Mouse (Mus musculus): ENCODE data around the gene Fgfr2.

The Fgfr2 gene

DNA sequence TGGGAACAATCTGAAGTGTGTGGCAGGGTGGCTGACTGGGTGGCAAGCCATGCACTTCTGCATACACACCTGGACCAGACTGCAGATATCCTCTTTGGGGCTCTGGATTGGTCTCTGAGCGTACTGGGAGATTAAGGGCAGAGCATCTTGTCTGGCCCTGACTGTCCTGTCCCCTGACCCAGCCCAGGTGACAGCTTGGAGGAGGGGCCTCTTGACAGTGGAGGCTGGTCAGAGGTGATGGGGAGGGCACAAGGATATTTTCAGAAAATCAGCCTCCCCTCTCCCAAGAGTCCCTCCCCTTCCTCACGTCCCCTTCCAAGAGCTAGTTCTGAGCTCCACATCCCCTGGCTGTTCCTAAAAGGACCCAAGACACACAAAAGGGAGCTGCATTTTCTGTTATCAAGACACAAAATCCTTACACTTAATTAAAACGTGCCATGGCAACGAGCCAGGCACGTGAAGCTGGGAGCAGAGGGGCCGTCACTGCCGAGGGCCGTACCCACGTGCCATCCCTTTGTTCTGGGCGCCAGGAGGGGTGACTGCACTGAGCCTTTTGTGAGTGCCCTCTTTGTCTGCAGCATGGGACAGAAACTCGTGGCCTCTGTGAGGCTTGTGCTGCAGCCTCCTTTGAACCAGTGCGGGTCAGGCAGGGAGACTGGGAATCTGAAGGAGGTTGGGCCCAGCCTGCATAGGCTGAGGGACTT, 1525.2 kb downstream of the Fgfr2 start:
- no peak for DNase-seq (ENCODE audit: low spot score)

GRCm38 (mm10) chr7:131585551-131585950, 1537.6 kb downstream of the Fgfr2 start:
- DNase-seq (ENCODE audit: low spot score) = no peak

DNA sequence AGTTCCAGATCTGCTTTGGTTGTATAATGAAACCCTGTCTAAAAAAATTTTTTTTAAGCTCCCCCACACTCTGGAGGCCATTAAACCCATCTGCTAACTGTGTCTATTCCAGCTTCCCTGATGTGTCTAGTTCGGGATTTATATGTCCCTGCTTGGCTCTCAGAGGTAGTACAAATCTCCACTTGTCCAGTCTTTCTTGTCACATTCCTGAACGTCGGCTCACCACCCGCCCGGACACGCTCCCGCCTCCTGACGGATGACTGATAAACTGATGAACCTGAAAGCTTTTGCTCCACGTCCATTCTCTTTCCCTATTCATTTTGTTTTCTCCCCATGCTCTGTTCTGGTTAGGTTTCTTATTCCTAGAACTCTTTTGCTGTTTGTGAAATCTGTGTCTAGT, 1541.0 kb downstream of the Fgfr2 start:
- no peak for DNase-seq (ENCODE audit: low spot score)

DNA sequence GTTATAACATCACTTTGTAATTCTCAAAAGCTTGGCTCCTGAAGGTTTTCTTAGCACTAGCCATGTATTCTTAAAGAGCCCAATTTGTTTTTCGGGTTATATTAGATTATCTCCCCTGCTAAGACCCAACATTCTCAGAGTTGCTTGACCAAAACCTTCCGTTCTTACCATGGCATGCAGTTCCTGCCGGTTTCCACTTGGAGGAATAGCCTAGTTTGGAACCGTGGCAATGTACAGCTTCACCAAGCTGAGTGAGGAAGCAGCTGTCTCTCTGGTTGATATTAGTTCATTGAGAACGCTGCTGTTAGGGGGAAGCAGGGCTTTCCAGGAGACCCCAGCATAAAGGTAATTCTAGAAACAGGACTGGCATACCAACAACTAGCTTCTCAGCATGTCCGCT, 1547.9 kb downstream of the Fgfr2 start:
- DNase-seq (ENCODE audit: low spot score) = no peak

DNA sequence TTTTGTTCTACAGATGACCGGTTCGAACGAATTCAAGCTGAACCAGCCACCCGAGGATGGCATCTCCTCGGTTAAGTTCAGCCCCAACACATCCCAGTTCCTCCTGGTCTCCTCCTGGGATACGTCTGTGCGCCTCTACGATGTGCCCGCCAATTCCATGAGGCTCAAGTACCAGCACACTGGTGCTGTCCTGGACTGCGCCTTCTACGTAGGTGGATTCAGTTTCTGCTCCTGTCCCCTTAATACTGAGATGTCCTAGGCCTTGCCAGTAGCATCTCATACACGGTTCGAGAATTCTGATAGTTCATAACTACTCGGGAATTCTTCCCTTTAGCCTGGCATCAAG, 1562.5 kb downstream of the Fgfr2 start:
- DNase-seq (ENCODE audit: low spot score) = no peak

DNA sequence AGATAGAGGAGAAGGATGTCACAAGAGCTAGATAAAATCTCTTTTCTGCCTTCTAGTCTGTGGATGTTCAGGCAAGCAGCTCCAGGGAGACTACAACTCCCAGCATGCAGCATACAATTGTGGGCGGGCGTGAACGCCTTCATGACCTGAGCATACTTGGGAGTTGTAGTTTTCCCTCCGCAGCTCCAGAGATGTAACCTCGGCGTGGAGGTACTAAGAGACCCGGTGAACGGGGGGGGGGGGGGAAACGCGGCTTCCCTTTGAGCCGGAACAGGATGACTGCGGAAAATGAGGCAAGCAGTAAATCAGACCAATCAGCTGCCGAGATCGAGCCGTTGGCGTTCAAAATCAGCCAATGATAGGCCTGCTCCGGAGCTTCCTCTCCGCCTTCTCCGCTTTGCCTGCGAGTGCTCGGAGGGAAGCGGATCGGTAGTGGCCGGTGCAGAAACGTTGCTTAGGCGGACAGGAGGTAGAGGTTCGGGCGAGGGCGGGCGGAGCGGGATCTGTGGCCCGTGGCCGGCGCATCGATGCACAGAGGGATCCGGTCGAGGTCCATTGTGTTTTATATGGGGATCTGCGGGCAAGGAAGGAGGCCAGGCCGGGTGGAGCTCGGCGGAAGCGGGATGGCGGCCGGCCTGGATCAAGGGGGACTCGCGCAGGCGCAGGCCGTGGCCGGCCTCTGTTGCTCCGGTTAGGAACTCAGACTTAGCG, 1563.0 kb downstream of the Fgfr2 start, which contains the start of gene Bub3:
Gene Bub3 (plus strand): TSS at position 237 of the 711 bp plus-strand sequence.
- DNase-seq (ENCODE audit: low spot score) = peak; percentile 70

- DNase-seq (ENCODE audit: low spot score) = no peak
Observed at GRCm38 (mm10) chr7:131557751-131558150, 1565.4 kb downstream of the Fgfr2 start.

DNA sequence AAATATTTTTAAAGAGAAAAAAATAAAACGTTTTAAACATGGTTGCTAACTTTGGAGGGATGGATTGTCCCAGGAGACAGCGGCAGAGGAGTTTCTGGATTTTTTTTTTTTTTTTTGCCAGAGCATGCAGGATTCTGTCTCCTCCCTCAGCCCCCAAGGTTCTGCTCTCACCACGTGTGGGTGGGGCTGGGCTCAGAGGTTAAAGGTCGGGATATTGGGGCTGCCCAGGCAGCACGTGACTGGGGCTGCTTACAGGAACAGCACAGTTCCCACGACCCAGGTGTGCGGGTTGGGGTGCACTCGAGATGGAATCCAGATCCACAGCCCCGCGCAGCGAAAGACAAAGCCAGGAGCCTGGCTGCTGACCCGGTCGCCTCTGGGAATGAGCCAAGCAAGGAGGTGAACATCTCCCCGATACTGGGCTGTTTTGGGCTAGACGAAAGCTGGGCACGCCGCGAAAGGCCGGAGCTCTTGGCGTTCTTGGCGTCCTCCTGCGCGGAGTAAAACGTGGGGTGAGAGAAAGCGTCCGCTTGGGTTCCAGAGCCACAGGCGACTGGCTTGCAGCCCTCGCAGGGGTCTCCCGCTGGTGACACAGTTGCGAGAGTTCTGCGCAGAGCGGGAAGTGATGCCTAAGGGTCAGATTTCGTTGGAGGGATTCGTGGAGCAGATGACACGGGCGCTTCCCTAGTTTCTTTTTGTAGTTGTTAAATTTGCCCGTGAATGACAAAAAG, 1566.4 kb downstream of the Fgfr2 start:
- no peak for DNase-seq (ENCODE audit: low spot score)

GRCm38 (mm10) chr7:131556116-131556515, 1567.0 kb downstream of the Fgfr2 start:
- no peak for DNase-seq (ENCODE audit: low spot score)

- DNase-seq (ENCODE audit: low spot score) = no peak
Observed at GRCm38 (mm10) chr7:131555301-131556081, 1567.7 kb downstream of the Fgfr2 start.

DNA sequence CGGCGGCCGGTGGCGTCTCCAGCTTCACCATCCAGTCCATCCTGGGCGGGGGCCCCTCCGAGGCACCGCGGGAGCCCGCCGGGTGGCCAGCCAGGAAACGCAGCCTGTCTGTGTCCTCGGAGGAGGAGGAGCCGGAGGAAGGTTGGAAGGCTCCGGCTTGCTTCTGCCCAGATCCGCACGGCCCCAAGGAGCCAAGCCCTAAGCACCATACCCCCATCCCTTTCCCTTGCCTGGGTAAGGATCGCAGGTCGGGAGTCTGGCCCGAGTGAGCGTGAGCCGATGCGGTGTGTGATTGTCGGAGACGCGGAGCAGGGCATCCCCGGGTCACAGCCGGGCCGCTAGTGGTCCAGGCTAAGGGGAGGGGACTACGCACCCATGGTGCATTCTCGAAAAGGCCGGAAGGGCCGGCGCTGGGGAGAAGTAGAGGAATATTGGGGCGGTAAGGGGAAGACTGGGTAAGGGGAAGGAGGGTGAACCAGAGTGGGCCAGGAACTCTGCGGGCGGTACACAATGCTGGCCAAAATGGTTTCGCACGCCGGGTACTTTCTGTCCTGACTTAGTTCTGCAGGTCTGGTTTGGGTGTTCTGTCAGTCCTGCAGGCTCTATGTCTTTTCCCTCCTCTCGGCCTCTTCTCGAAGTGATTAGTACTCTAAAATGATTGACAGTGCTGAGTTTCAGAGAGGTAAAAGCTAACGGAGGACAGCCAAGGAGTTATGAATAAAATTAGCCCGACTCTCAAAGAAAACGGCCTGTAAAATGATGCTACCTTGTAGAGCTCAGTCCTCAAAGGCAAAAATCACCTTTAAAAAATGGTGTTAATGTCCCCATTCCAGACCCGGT, 1568.6 kb downstream of the Fgfr2 start:
- DNase-seq (ENCODE audit: low spot score) = no peak

DNA sequence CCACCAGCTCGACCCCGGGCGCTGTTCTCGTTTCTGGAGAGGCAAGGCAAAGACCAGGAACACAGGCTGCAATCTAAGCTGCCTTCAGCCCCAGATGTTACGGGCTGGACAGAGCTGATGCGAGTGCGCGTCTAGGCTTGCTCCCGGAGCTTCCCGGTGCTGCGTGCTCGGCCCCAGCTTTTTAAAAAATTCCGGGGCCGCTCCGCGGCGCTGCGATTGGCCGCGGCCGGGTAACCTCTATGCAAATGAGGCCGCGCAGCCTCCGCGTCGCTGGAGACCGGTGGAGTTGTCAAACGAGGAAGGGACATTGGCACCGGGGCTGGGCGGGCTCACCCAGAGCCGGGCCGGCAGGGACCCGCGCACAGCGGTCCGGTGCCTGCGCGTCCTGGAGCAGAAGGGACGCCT, 1569.4 kb downstream of the Fgfr2 start:
- no peak for DNase-seq (ENCODE audit: low spot score)

DNA sequence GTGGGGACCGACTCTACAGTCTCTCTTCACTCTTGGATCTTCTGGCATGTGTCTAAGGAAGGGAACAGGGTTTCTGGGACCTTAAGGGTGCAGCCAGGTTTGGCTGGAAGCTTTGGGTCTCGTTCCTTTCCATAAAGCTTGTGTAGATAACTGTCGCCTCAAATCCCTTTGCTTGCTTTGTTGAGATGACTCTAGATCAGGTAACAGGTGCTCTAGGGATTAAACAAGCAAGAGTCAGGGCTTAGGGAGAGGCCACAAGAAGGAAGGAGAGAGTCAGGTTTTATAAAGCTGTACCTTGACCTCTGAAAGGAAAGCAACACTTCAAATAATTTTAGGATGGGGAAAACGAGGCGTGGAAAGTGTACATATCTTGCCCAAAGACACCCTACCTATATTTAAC, 1570.4 kb downstream of the Fgfr2 start:
- DNase-seq (ENCODE audit: low spot score) = no peak

DNA sequence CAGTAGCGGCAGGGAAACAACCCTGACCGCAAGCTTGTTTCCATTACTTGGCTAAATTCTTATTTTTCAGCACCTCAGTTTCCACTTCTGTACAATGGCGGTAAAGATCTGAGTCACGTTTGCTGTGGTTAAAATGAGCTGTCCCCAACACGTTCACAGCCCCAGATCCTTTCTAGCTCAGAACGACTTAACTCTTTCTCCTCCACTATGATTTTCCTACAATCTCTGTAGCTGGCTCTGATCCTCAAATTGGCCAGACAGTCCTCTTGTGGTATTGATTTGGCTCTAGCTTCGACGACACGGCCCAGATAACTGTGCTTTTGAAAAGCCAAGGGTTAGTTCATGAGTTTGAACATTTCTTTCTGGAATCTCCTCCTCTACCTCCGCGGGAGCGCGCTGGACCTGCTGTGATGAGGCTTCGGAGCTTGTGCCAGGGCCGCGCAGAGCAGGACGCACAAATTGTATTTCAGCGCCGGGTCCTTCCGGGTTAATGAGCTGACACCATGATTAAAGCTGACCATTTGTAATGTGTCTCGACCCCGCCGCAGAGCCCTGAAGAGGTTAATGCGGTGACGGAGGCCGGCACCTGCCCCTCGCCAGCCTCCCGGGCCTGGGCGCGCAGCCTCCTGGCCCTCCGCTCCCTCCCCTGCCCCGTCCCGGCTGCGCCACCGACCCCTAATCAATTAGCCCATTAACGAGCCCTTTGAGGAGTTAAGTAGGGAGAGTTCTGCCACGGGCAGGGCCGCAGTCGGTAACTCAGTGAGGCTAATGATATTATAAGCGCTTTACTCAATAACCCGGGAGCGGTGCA, 1571.0 kb downstream of the Fgfr2 start:
- DNase-seq (ENCODE audit: low spot score) = no peak

DNA sequence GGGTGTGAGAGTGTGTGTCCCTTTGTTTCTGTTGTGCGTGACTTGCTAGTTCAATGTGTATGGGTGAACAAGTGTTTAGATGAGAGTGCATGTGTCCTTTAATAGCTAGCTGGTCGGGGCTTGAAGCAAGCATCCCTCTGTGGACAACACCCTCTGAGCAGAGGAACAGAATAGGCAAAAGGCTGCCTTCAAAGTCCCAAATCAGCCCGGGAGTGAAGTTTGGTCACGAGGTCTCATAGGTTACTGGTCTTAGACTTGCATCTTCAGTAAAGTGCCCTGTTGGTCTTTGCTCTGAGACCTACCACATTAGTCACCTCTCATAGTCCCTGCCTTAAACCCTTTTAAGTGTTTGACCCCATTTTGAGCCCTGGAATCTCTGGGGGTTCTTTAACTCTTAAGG, 1571.7 kb downstream of the Fgfr2 start:
- DNase-seq (ENCODE audit: low spot score) = no peak

DNA sequence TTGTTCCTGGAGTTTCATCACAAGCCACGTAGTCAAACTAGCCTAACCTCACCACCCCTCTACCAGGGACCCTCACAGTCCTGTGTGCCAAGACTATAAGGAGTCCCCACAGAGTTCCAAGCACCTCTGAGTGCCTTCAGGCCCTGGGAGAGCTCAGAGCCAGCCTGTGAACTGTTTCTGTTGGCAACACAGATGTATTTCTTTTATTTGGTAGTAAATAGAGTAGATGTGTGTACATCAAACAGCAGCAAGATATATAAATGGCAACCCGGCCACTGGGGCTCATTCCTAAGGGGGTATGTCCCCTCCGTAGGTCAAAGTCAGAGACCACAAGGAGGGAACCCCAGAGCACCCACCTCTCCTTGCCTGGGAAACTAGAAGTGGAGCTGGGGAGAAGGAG, 1574.7 kb downstream of the Fgfr2 start, which contains the start of gene Hmx2:
Gene Hmx2 (plus strand): TSS at position 301 of the 400 bp plus-strand sequence.
- DNase-seq (ENCODE audit: low spot score) = no peak

DNA sequence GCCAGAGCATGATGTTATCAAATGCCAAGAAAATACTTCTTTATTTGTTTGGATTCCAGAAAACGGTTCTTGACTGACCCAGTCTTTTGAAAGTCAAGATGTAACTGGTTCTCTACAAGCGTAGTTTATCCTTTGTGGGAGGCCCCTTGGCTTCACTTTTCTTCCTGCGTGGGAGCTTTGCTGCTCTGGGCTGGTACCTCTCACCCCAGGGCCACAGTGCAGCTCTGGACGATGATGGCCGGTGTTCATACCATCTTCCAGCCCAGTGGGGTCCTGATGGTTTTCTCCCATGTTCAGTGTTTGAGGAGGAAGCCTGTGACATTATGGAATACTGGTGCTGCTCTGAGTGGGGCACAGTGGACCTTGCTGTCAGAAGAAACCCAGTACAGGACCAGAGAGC, 1575.7 kb downstream of the Fgfr2 start:
- no peak for DNase-seq (ENCODE audit: low spot score)

DNA sequence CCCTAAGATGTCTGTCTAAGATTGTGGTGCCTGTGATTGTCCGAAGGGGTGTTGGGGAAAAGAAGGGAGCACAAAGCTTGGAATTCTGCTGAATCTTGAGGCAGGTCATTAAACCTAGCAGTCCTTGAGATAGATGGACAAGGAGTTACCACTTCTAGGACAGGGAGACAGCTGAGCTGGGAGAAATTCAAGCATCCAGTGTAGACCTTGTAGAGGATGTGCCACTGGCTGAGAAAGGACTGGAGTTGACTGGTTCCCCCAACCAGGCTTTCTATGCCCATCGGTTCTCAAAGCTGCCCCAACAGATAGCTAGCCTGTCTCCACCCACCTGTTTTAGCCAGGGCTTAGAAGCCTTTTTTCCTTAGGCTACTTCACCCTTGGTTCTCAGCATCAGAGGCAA, 1576.7 kb downstream of the Fgfr2 start:
- DNase-seq (ENCODE audit: low spot score) = no peak

DNA sequence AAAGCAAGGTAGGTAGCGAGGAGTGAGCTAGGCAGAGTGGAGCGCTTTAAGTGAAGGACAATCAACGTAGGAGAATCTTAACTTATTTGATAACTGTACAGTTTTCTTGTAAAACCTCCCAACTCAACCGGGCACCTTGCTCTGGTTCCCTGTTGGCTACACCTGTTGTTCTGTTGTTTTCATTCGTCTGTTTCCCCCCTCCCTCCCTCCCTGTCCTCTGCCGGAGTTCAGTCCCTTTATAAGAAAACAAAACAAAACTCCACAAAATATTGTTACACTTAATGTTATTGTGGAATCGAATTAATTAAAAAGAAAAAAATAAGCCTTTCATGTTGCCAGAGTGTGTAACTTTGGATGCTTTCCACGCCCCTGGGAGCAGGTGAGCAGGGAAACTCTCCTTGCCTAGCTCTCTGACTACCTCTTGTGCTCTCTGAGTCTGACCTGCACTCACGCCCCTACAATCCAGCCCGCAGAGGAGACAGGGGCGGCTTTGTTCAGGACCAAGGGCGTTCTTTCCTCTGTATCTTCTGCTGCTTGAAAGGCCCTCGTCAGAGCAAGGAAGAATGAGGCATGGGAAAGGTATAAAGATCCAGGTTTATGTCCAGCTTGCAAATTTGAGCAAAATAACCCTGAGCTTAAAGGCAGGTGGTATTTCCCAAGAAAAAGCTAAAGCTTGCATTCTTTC, 1577.3 kb downstream of the Fgfr2 start:
- DNase-seq (ENCODE audit: low spot score) = no peak

- DNase-seq (ENCODE audit: low spot score) = no peak
Observed at GRCm38 (mm10) chr7:131544871-131545270, 1578.3 kb downstream of the Fgfr2 start.

All from ovary, postnatal 14 days (tissue).